Mouse (Mus musculus) WW6 (cell line): ENCODE measurements around the gene Kansl3.

Source experiments
- DNase-seq: peaks from one replicate; pipeline ENCODE4 v3.0.0-alpha.2; 2013; ENCODE audit warnings: low read depth, low spot score

Kansl3 gene

GRCm38 (mm10) chr1:36368969-36369645 is at the start of gene Kansl3:
TSS of gene Kansl3 (minus strand) at chr1:36369181.
- peak; percentile 78 for DNase-seq

- DNase-seq = no peak
These were observed 35.5 kb upstream of the Kansl3 start for GRCm38 (mm10) chr1:36404531-36404930.

- DNase-seq = no peak
These were observed 32.5 kb upstream of the Kansl3 start for GRCm38 (mm10) chr1:36401509-36401908.

- no peak for DNase-seq
These were observed 28.1 kb upstream of the Kansl3 start for GRCm38 (mm10) chr1:36397041-36397440.

GRCm38 (mm10) chr1:36379582-36379981 is 10.6 kb upstream of the Kansl3 start:
- no peak for DNase-seq

- DNase-seq = no peak
These were observed 9.9 kb upstream of the Kansl3 start for GRCm38 (mm10) chr1:36378880-36379279.

- no peak for DNase-seq
These were observed 3.2 kb upstream of the Kansl3 start, which contains the start of gene Fer1l5 for GRCm38 (mm10) chr1:36371934-36372845. TSS of gene Fer1l5 (plus strand) at chr1:36372291.

- DNase-seq = no peak
These were observed 1.9 kb upstream of the Kansl3 start for GRCm38 (mm10) chr1:36370918-36371317.

- DNase-seq = no peak
These were observed 641 bp downstream of the Kansl3 start for GRCm38 (mm10) chr1:36368112-36368968.

GRCm38 (mm10) chr1:36367698-36368097 is 1.3 kb downstream of the Kansl3 start:
- DNase-seq = no peak

- no peak for DNase-seq
These were observed 11.9 kb downstream of the Kansl3 start for GRCm38 (mm10) chr1:36356955-36357695.

- no peak for DNase-seq
These were observed 16.6 kb downstream of the Kansl3 start for GRCm38 (mm10) chr1:36352351-36352750.

GRCm38 (mm10) chr1:36342547-36342946 is 26.4 kb downstream of the Kansl3 start:
- DNase-seq = no peak

GRCm38 (mm10) chr1:36332955-36333887 is 35.8 kb downstream of the Kansl3 start:
- DNase-seq = no peak

GRCm38 (mm10) chr1:36331743-36332142 is 37.2 kb downstream of the Kansl3 start:
- no peak for DNase-seq

GRCm38 (mm10) chr1:36326815-36327214 is 42.2 kb downstream of the Kansl3 start:
- no peak for DNase-seq

GRCm38 (mm10) chr1:36325900-36326321 is 43.1 kb downstream of the Kansl3 start:
- no peak for DNase-seq

- no peak for DNase-seq
These were observed 45.1 kb downstream of the Kansl3 start for GRCm38 (mm10) chr1:36323746-36324448.

- no peak for DNase-seq
These were observed 45.9 kb downstream of the Kansl3 start for GRCm38 (mm10) chr1:36323076-36323475.
